Mouse (Mus musculus): ENCODE measurements around the gene Ccdc188. TPM values are rescaled to one million over a fixed set of nuclear protein-coding genes. Genes with fewer than 3 reads are reported as not detected.

Gene Ccdc188
- polyA plus RNA-seq, 1 experiment from 2014 or later = not detected

DNA sequence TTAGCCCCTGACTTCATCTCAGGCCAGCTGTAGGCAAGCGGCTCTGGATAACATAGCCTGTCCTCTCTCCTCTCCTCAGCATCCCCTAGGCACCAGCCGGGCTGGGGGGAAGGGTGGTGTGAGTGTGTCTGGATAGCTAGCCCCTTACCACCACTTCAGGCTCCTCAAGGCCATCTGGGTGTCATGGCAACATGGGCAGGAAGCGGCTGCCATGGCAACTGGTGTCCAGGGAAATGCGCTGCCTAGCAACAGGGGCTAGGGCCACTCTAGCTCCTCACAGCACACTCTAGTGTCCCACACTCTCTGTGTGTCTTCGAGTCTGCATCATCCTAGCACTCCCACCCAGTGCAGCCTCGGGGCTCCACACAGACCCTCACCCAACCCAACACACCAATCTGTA, 4.0 kb upstream of the Ccdc188 start:
- no peaks in the 10 kb centered on the region for H3K9me3 ChIP-seq (ENCODE audit: control insufficient read depth, low read length)
- DNase-seq (ENCODE audit: low spot score) (peak; percentile 94), ATAC-seq (ENCODE audit: insufficient read depth, low FRiP score, low TSS enrichment) (peak; percentile 89)
- peak overlapping the region; percentile 30 for H3K4me2 ChIP-seq (ENCODE audit: low read depth)
- peak overlapping the region; percentile 10; the same call in 1 of the 2 replicates for H3K9ac ChIP-seq (ENCODE audit: low read length)
- peaks cover 13% of the 10 kb centered on the region for H3K4me1 ChIP-seq (ENCODE audit: control insufficient read depth, insufficient read depth, low read length)
- peak overlapping the region; percentile 66 for H3K27ac ChIP-seq (ENCODE audit: low read depth, low read length)
- no peak overlapping the region for H3K4me3 ChIP-seq (ENCODE audit: low read depth, low read length)
- WGBS = 34% methylated on average over 6 of the region's 6 CpGs
- H3K27me3 ChIP-seq (ENCODE audit: control insufficient read depth, insufficient read depth, low read length) = no peaks in the 10 kb centered on the region
- H3K36me3 ChIP-seq (ENCODE audit: control insufficient read depth, insufficient read depth, low read length) = no peaks in the 10 kb centered on the region

DNA sequence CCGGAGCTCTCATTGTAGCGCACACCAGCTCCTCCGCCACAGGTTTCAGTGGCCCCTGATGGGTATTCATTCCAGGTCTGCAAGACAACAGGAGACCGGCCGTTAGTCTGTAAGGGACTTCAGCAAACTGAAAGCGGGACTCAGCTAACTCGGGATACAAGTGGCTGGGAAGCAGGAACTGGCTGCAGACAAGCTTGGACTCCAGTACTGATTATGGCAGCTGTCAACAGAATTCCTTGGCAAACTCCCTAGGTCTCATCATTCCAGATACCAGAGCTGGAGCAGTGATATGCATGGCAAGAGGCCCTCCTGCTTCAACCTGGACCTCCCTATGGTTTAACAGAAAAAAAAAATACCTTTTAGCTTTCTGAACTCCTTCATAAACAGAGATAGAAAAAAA, 2.8 kb upstream of the Ccdc188 start:
- Histone ChIP-seq H3K9me3 (ENCODE audit: control insufficient read depth, low read length) (no peaks in the 10 kb centered on the region), H3K4me1 (ENCODE audit: control insufficient read depth, insufficient read depth, low read length) (peaks cover 13% of the 10 kb centered on the region), H3K27me3 (ENCODE audit: control insufficient read depth, insufficient read depth, low read length) (no peaks in the 10 kb centered on the region), H3K4me3 (ENCODE audit: low read depth, low read length) (no peak overlapping the region), H3K9ac (ENCODE audit: low read length) (no peak overlapping the region), H3K4me2 (ENCODE audit: low read depth) (no peak overlapping the region), H3K36me3 (ENCODE audit: control insufficient read depth, insufficient read depth, low read length) (no peaks in the 10 kb centered on the region), H3K27ac (ENCODE audit: low read depth, low read length) (no peak overlapping the region)
- DNase-seq (ENCODE audit: low spot score) = no peak
- 73% methylated on average over 7 of the region's 7 CpGs for whole genome bisulfite sequencing
- ATAC-seq (ENCODE audit: insufficient read depth, low FRiP score, low TSS enrichment) = no peak

DNA sequence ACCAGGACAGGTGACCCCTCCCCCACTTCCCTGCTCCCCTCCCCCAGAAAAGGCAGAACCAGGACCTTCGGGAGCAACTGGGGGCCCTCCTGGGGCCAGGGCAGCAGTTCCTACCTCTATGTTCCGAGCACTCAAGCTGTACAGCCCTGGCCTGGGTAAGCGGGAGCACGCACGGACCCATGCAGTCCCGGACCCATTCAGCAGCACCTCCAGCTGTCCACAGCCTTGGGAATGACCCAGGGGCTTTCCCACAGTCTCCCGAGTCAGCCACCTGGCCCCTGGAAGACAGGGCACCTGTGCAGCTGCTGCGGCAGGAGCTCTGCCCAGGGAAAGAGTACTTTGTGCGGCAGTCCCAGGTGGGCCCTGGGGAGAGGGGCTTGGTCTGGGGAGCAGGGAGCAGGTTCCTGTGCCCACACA, 909 bp downstream of the Ccdc188 start:
- ATAC-seq (ENCODE audit: insufficient read depth, low FRiP score, low TSS enrichment) (no peak), DNase-seq (ENCODE audit: low spot score) (no peak)
- H3K36me3 ChIP-seq (ENCODE audit: control insufficient read depth, insufficient read depth, low read length) = no peaks in the 10 kb centered on the region; the same call in 1 of the 2 replicates
- H3K4me2 ChIP-seq (ENCODE audit: low read depth) = no peak overlapping the region
- H3K27ac ChIP-seq (ENCODE audit: low read depth, low read length) = no peak overlapping the region
- H3K4me1 ChIP-seq (ENCODE audit: control insufficient read depth, insufficient read depth, low read length) = peaks cover 11% of the 10 kb centered on the region; the same call in 1 of the 2 replicates
- whole genome bisulfite sequencing = 78% methylated on average over 9 of the region's 9 CpGs
- no peaks in the 10 kb centered on the region for H3K27me3 ChIP-seq (ENCODE audit: control insufficient read depth, insufficient read depth, low read length)
- no peaks in the 10 kb centered on the region for H3K9me3 ChIP-seq (ENCODE audit: control insufficient read depth, low read length)
- H3K4me3 ChIP-seq (ENCODE audit: low read depth, low read length) = no peak overlapping the region
- no peak overlapping the region for H3K9ac ChIP-seq (ENCODE audit: low read length)

DNA sequence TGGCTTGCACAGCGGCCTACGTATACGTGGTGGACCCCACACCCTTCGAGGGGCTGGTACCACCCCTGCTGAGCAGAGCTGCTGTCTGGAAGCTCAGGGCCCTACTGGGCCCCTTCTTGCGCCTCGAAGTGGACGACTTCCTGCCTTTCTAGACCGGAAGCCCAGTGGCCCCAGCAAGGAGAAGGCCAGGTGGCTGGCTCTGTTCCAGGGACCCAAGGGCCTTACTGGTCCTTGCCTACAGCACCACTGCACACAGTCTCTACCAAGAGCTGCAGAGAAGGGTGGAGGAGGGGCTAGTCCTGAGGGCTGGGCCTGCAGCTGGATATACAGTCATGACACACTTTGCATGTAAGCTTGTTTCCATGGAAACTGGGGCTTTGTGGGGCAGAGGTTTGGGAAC, 2.3 kb downstream of the Ccdc188 start:
- Histone ChIP-seq H3K4me1 (ENCODE audit: control insufficient read depth, insufficient read depth, low read length) (peaks cover 5% of the 10 kb centered on the region; the same call in 1 of the 2 replicates), H3K9me3 (ENCODE audit: control insufficient read depth, low read length) (no peaks in the 10 kb centered on the region), H3K9ac (ENCODE audit: low read length) (no peak overlapping the region), H3K27ac (ENCODE audit: low read depth, low read length) (no peak overlapping the region), H3K4me2 (ENCODE audit: low read depth) (no peak overlapping the region), H3K36me3 (ENCODE audit: control insufficient read depth, insufficient read depth, low read length) (peaks cover 7% of the 10 kb centered on the region; the same call in 1 of the 2 replicates), H3K4me3 (ENCODE audit: low read depth, low read length) (no peak overlapping the region), H3K27me3 (ENCODE audit: control insufficient read depth, insufficient read depth, low read length) (no peaks in the 10 kb centered on the region)
- 70% methylated on average over 8 of the region's 8 CpGs for WGBS
- DNase-seq (ENCODE audit: low spot score) (no peak), ATAC-seq (ENCODE audit: insufficient read depth, low FRiP score, low TSS enrichment) (peak; percentile 32; the same call in 1 of the 2 replicates)

DNA sequence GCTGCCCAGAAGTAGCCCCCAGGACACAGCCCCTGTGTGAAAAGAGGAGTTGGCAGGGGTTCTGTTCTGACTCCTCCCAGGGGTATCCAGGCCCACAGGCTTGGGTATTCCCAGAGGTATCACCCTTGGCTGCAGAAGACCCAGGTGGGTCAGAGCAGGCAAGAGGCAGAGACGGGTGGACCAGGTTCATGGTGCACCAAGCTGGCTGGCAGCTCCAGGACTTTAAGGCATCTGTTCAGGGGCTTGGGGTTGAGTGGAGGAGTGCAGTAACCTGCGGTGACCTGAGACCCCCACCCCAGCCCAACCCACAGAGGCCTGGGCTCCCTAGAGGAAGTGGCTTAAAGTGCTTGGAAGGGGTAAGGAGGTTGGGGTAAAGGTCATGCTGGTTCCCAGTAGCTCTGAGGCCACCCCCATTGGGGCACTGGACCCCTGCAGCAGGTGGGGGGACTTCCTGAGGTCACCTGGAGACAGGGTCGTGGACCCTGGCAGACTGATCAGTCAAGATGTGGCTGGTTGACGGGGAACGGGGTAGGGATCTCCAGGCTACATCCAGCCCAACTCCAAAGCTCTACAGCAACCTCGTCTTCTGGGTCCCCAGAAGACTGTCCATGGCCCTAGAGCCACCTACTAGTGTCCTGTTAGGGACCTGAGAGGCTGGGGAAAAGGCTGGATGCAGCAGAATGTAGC, 3.3 kb downstream of the Ccdc188 start:
- no peaks in the 10 kb centered on the region for H3K9me3 ChIP-seq (ENCODE audit: control insufficient read depth, low read length)
- H3K4me1 ChIP-seq (ENCODE audit: control insufficient read depth, insufficient read depth, low read length) = peaks cover 5% of the 10 kb centered on the region; the same call in 1 of the 2 replicates
- ATAC-seq (ENCODE audit: insufficient read depth, low FRiP score, low TSS enrichment) (no peak), DNase-seq (ENCODE audit: low spot score) (no peak)
- no peak overlapping the region for H3K9ac ChIP-seq (ENCODE audit: low read length)
- H3K4me3 ChIP-seq (ENCODE audit: low read depth, low read length) = no peak overlapping the region
- no peak overlapping the region for H3K27ac ChIP-seq (ENCODE audit: low read depth, low read length)
- H3K36me3 ChIP-seq (ENCODE audit: control insufficient read depth, insufficient read depth, low read length) = peaks cover 7% of the 10 kb centered on the region
- H3K27me3 ChIP-seq (ENCODE audit: control insufficient read depth, insufficient read depth, low read length) = no peaks in the 10 kb centered on the region
- WGBS = 87% methylated on average over 6 of the region's 6 CpGs
- no peak overlapping the region for H3K4me2 ChIP-seq (ENCODE audit: low read depth)

DNA sequence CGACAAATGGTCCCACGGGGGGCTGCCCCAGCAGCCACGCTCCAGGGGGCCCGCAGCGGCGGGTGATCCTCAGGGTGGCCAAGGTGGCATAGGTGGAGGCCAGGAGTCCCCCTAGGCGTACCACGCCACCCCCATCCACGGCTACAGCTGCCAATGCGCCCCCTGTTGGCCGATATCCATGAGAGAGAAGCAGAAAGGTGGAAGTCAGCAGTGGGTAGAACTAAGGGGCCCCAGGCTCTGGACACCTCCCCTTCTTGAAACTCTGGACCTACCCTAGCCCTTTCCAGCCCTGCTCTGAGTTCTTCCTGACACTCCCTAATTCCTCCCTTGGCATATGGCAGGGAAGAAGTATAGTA, 3.8 kb downstream of the Ccdc188 start:
- no peak for DNase-seq (ENCODE audit: low spot score)
- no peak overlapping the region for H3K27ac ChIP-seq (ENCODE audit: low read depth, low read length)
- peaks cover 5% of the 10 kb centered on the region; the same call in 1 of the 2 replicates for H3K4me1 ChIP-seq (ENCODE audit: control insufficient read depth, insufficient read depth, low read length)
- no peak for ATAC-seq (ENCODE audit: insufficient read depth, low FRiP score, low TSS enrichment)
- peaks cover 9% of the 10 kb centered on the region for H3K36me3 ChIP-seq (ENCODE audit: control insufficient read depth, insufficient read depth, low read length)
- 75% methylated on average over 11 of the region's 11 CpGs for WGBS
- no peaks in the 10 kb centered on the region for H3K9me3 ChIP-seq (ENCODE audit: control insufficient read depth, low read length)
- H3K4me2 ChIP-seq (ENCODE audit: low read depth) = no peak overlapping the region
- no peaks in the 10 kb centered on the region for H3K27me3 ChIP-seq (ENCODE audit: control insufficient read depth, insufficient read depth, low read length)
- H3K4me3 ChIP-seq (ENCODE audit: low read depth, low read length) = no peak overlapping the region
- no peak overlapping the region for H3K9ac ChIP-seq (ENCODE audit: low read length)

DNA sequence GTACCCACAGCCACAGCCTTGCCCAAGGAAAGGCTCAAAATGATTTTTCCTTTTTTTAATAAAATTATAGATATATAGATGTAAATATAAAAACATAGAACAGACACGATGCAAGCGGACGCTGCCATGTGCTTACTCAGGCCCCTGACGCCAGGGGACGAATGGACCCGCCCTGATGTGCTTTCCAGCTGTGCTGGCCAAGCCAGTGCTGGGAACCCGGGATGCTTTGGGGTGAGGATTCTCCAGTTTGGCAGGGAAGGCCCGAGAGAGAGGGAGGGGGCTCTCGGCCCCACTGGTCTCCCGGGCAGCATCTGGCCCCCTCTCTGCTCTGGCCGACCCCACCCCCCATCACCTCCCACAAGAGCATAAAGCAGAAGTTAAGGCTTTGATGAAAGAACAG, 4.5 kb downstream of the Ccdc188 start:
- Histone ChIP-seq H3K36me3 (ENCODE audit: control insufficient read depth, insufficient read depth, low read length) (peaks cover 9% of the 10 kb centered on the region), H3K27me3 (ENCODE audit: control insufficient read depth, insufficient read depth, low read length) (no peaks in the 10 kb centered on the region)
- no peak for ATAC-seq (ENCODE audit: insufficient read depth, low FRiP score, low TSS enrichment)

DNA sequence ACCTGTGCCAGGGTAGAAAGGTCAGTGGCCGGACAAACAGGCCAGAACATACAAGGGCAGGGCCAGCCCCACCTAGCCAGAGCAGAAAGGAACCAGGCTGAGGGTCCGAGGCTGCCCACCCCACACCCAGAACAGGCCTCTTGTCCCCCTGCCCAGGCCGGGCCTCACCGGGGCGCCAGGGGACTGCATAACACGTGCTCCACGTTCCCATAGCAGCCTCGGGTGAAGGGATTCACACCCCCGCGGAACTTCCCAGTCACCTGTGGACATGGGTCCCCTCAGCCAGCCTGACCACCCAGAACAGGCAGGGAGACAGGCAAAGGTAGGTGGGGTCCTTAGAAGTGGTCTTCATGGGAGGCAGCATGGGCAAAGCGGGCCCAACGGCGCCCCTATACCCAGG, 9.5 kb downstream of the Ccdc188 start:
- Histone ChIP-seq H3K9ac (ENCODE audit: low read length) (no peak overlapping the region), H3K27ac (ENCODE audit: low read depth, low read length) (no peak overlapping the region), H3K4me3 (ENCODE audit: low read depth, low read length) (no peak overlapping the region), H3K4me1 (ENCODE audit: control insufficient read depth, insufficient read depth, low read length) (no peaks in the 10 kb centered on the region), H3K4me2 (ENCODE audit: low read depth) (no peak overlapping the region), H3K9me3 (ENCODE audit: control insufficient read depth, low read length) (no peaks in the 10 kb centered on the region), H3K27me3 (ENCODE audit: control insufficient read depth, insufficient read depth, low read length) (no peaks in the 10 kb centered on the region), H3K36me3 (ENCODE audit: control insufficient read depth, insufficient read depth, low read length) (peaks cover 11% of the 10 kb centered on the region)
- WGBS = 92% methylated on average over 13 of the region's 13 CpGs
- ATAC-seq (ENCODE audit: insufficient read depth, low FRiP score, low TSS enrichment) (no peak), DNase-seq (ENCODE audit: low spot score) (no peak)

More for the DNA sequence above, 4.5 kb downstream of the Ccdc188 start:
- 77% methylated on average over 11 of the region's 11 CpGs for WGBS
- no peak overlapping the region for H3K9ac ChIP-seq (ENCODE audit: low read length)
- H3K4me3 ChIP-seq (ENCODE audit: low read depth, low read length) = no peak overlapping the region
- no peak for DNase-seq (ENCODE audit: low spot score)
- no peaks in the 10 kb centered on the region for H3K9me3 ChIP-seq (ENCODE audit: control insufficient read depth, low read length)
- H3K4me1 ChIP-seq (ENCODE audit: control insufficient read depth, insufficient read depth, low read length) = peaks cover 5% of the 10 kb centered on the region; the same call in 1 of the 2 replicates
- H3K4me2 ChIP-seq (ENCODE audit: low read depth) = no peak overlapping the region
- H3K27ac ChIP-seq (ENCODE audit: low read depth, low read length) = no peak overlapping the region

DNA sequence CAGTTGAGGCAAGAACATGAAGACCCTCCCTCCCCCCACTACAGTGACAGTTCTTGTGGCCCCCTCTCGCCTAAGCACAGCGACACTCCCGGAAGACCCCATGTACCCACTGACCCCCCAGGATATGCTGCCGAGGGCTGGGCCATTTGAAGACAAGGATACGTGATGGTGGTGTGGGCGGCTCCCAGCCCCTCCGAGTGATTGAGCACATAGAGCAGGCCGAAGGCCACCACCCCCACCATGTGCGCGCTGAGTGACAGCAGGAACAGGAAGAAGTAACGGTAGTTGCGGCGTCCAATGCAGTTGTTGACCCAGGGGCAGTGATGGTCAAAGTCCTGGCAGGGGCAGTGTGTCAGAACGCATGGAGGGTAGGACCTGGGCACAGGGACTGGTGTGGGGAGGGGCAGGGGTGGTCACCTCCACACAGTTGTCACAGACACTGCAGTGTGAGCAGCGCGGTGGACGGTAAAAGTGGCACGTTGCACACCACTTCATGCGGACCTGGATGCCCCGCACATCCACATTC, 10.3 kb downstream of the Ccdc188 start:
- H3K4me1 ChIP-seq (ENCODE audit: control insufficient read depth, insufficient read depth, low read length) = no peaks in the 10 kb centered on the region
- DNase-seq (ENCODE audit: low spot score) (no peak), ATAC-seq (ENCODE audit: insufficient read depth, low FRiP score, low TSS enrichment) (no peak)
- no peak overlapping the region for H3K27ac ChIP-seq (ENCODE audit: low read depth, low read length)
- H3K36me3 ChIP-seq (ENCODE audit: control insufficient read depth, insufficient read depth, low read length) = peaks cover 11% of the 10 kb centered on the region
- no peak overlapping the region for H3K9ac ChIP-seq (ENCODE audit: low read length)
- H3K4me2 ChIP-seq (ENCODE audit: low read depth) = no peak overlapping the region
- 92% methylated on average over 20 of the region's 20 CpGs for WGBS
- no peak overlapping the region for H3K4me3 ChIP-seq (ENCODE audit: low read depth, low read length)
- H3K9me3 ChIP-seq (ENCODE audit: control insufficient read depth, low read length) = no peaks in the 10 kb centered on the region
- no peaks in the 10 kb centered on the region for H3K27me3 ChIP-seq (ENCODE audit: control insufficient read depth, insufficient read depth, low read length)

Data from neural tube, embryonic 11.5 days (tissue).